Mouse (Mus musculus): ENCODE data around the gene Foxj1. TPM values are rescaled to one million over a fixed set of nuclear protein-coding genes. Genes with fewer than 3 reads are reported as not detected.

The Foxj1 gene
- total and polyA plus RNA-seq, 2 experiments from 2014 or later, result 19.9 to 37.6 TPM

DNA sequence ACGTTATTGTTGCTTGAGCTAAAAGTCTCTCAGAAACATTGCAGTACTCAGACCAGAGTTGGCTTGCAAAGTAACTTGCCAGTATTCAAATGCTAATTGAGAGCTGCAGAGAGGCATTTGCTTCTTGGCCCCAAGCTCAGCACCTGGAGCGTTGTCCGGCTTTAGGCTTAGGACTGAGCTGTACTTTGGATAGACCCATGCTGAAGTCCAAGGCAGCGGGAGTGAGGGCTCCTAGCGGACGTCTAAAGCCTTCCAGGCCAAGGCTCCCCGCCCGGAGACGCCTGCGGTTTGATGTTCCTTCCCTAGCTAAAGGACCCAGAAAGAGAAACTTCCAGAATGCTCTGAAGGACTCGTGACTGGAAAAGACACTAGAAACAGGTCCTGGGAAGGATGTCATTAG is 53.1 kb downstream of the Foxj1 start:
- H3K4me2 ChIP-seq (ENCODE audit: low read depth), result peak overlapping the region; percentile 46; the same call in 1 of the 2 replicates
- H3K4me3 ChIP-seq (ENCODE audit: low read depth, low read length), result no peak overlapping the region
- DNase-seq (no peak), ATAC-seq (no peak)
- no peak for TF ChIP-seq CTCF (IDR thresholded peaks at IDR 0.05; ENCODE audit: low read depth)
- no peak overlapping the region for H3K27ac ChIP-seq (ENCODE audit: low read depth, low read length)
- H3K9ac ChIP-seq, result no peak overlapping the region
- 2% methylated on average over 11 of the region's 11 CpGs for WGBS
- H3K27me3 ChIP-seq (ENCODE audit: insufficient read depth, low read length), result peaks cover 41% of the 10 kb centered on the region
- H3K9me3 ChIP-seq (ENCODE audit: low read length), result no peaks in the 10 kb centered on the region
- H3K4me1 ChIP-seq (ENCODE audit: insufficient read depth), result no peaks in the 10 kb centered on the region; the same call in 1 of the 2 replicates
- H3K36me3 ChIP-seq (ENCODE audit: insufficient read depth), result no peaks in the 10 kb centered on the region

DNA sequence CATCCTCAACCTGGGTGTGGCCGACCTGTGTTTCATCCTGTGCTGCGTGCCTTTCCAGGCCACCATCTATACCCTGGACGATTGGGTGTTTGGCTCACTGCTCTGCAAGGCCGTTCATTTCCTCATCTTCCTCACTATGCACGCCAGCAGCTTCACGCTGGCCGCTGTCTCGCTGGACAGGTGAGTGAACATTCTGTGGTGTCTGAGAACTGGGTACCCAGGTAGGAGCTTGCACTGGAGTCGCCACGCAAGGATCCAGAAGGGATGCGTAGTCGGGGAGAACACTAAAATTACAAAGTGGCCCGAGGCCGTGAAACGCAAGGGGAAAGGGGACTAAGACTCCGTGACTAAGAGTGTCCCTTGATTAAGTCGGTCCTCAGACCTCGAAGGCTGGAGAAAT is 53.5 kb downstream of the Foxj1 start:
- no peak for DNase-seq
- Histone ChIP-seq H3K4me1 (ENCODE audit: insufficient read depth) (no peaks in the 10 kb centered on the region; the same call in 1 of the 2 replicates), H3K27ac (ENCODE audit: low read depth, low read length) (no peak overlapping the region), H3K9me3 (ENCODE audit: low read length) (no peaks in the 10 kb centered on the region), H3K4me3 (ENCODE audit: low read depth, low read length) (peak overlapping the region; percentile 23), H3K4me2 (ENCODE audit: low read depth) (peak overlapping the region; percentile 46), H3K36me3 (ENCODE audit: insufficient read depth) (no peaks in the 10 kb centered on the region), H3K27me3 (ENCODE audit: insufficient read depth, low read length) (peaks cover 41% of the 10 kb centered on the region), H3K9ac (peak overlapping the region; percentile 28; the same call in 1 of the 2 replicates)
- no peak for ATAC-seq
- no peak for TF ChIP-seq CTCF (IDR thresholded peaks at IDR 0.05; ENCODE audit: low read depth)
- WGBS, result 3% methylated on average over 18 of the region's 18 CpGs

DNA sequence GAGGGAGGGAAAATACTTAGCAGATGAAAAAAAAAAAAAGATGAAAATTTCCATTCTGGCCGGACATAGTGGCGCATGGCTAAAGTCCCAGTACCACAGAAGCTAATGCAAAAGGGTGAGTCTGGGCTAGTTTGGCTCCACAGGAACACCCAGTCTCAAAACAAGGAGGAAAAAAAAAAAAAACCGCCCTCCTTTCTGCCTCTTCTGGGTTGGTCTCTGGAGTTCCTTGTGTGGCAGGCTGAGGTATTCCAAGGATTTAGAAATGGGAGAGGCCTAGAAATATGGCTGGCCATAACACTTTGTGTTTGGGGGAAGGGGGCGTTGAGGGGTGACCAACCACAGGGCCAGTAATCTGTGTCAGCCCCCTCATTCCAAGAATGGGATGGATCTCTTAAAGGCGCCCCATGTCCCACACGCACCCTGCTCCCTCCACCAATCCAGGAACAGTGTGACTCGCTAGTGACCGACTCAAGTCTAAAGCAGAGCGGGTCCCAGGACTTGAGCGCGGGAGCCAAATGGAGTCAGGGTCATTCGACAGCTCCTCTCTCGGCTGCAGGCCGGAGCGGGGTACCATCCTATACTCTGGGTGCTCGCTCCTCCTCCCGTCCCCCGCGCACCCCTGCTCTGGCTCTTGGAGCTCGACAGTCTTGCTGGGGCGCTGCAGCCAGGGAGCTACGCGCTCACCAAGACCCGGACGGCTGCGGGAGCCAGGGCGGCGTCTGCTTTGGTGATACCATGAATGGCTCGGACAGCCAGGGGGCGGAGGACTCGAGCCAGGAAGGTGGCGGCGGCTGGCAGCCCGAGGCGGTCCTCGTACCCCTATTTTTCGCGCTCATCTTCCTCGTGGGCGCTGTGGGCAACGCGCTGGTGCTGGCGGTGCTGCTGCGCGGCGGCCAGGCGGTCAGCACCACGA is 54.2 kb downstream of the Foxj1 start, which contains the start of gene Galr2:
Gene Galr2 (plus strand): TSS at position 189 of the 913 bp plus-strand sequence.
- Histone ChIP-seq H3K4me3 (ENCODE audit: low read depth, low read length) (peak within 1 kb of the TSS; percentile 23), H3K36me3 (ENCODE audit: insufficient read depth) (no peaks in the 10 kb centered on the region), H3K4me2 (ENCODE audit: low read depth) (peak within 1 kb of the TSS; percentile 46), H3K27ac (ENCODE audit: low read depth, low read length) (no peak within 1 kb of the TSS), H3K9me3 (ENCODE audit: low read length) (no peaks in the 10 kb centered on the region), H3K27me3 (ENCODE audit: insufficient read depth, low read length) (peaks cover 41% of the 10 kb centered on the region), H3K9ac (peak within 1 kb of the TSS; percentile 28), H3K4me1 (ENCODE audit: insufficient read depth) (no peaks in the 10 kb centered on the region; the same call in 1 of the 2 replicates)
- ATAC-seq, result no peak
- no peak for DNase-seq
- TF ChIP-seq CTCF (IDR thresholded peaks at IDR 0.05; ENCODE audit: low read depth), result 0 out of 2 replicates have a peak, but pooled peaks have one; percentile 4
- 7% methylated on average over 48 of the region's 48 CpGs for WGBS

Other genes starting within 250 kb of the Foxj1 start
- gene Wbp2, start 248.4 kb downstream of the Foxj1 start, total RNA-seq (2014; rRNA removed), result 94.7 and 130 TPM in 2 replicates
- gene Wbp2, start 248.4 kb downstream of the Foxj1 start, polyA plus RNA-seq (2015; fragmentation: Nextera tagmentation; extraction: Ambion mirVana), result 281 and 287 TPM in 2 replicates
- gene Trim47, start 208.2 kb downstream of the Foxj1 start, total RNA-seq (2014; rRNA removed), result 10.5 and 13.0 TPM in 2 replicates
- gene Trim47, start 208.2 kb downstream of the Foxj1 start, polyA plus RNA-seq (2015; fragmentation: Nextera tagmentation; extraction: Ambion mirVana), result 6.6 and 7.8 TPM in 2 replicates
- gene Trim65, start 204.3 kb downstream of the Foxj1 start, total RNA-seq (2014; rRNA removed), result 4.2 and 5.0 TPM in 2 replicates
- gene Trim65, start 204.3 kb downstream of the Foxj1 start, polyA plus RNA-seq (2015; fragmentation: Nextera tagmentation; extraction: Ambion mirVana), result 1.2 and 1.9 TPM in 2 replicates
- 56.7 and 67.8 TPM in 2 replicates for gene Mrpl38, start 196.5 kb downstream of the Foxj1 start, total RNA-seq (2014; rRNA removed)
- 60.7 and 63.6 TPM in 2 replicates for gene Mrpl38, start 196.5 kb downstream of the Foxj1 start, polyA plus RNA-seq (2015; fragmentation: Nextera tagmentation; extraction: Ambion mirVana)
- 97.9 and 108 TPM in 2 replicates for gene Fbf1, start 167.2 kb downstream of the Foxj1 start, total RNA-seq (2014; rRNA removed)
- gene Fbf1, start 167.2 kb downstream of the Foxj1 start, polyA plus RNA-seq (2015; fragmentation: Nextera tagmentation; extraction: Ambion mirVana), result 23.2 and 38.2 TPM in 2 replicates
- 62.8 and 65.6 TPM in 2 replicates for gene Ten1, start 136.5 kb downstream of the Foxj1 start, total RNA-seq (2014; rRNA removed)
- 92.8 and 104 TPM in 2 replicates for gene Ten1, start 136.5 kb downstream of the Foxj1 start, polyA plus RNA-seq (2015; fragmentation: Nextera tagmentation; extraction: Ambion mirVana)
- 89.4 and 108 TPM in 2 replicates for gene Acox1, start 136.4 kb downstream of the Foxj1 start, total RNA-seq (2014; rRNA removed)
- 43.8 and 58.2 TPM in 2 replicates for gene Acox1, start 136.4 kb downstream of the Foxj1 start, polyA plus RNA-seq (2015; fragmentation: Nextera tagmentation; extraction: Ambion mirVana)
- gene Evpl, start 97.3 kb downstream of the Foxj1 start, total RNA-seq (2014; rRNA removed), result 1.5 and 2.3 TPM in 2 replicates
- 0.49 and 1.1 TPM in 2 replicates for gene Evpl, start 97.3 kb downstream of the Foxj1 start, polyA plus RNA-seq (2015; fragmentation: Nextera tagmentation; extraction: Ambion mirVana)
- gene Srp68, start 61.2 kb downstream of the Foxj1 start, total RNA-seq (2014; rRNA removed), result 18.5 and 24.5 TPM in 2 replicates
- gene Srp68, start 61.2 kb downstream of the Foxj1 start, polyA plus RNA-seq (2015; fragmentation: Nextera tagmentation; extraction: Ambion mirVana), result 42.4 and 51.3 TPM in 2 replicates
- not detected in 2 replicates for gene Galr2, start 54.5 kb downstream of the Foxj1 start, total RNA-seq (2014; rRNA removed)
- gene Galr2, start 54.5 kb downstream of the Foxj1 start, polyA plus RNA-seq (2015; fragmentation: Nextera tagmentation; extraction: Ambion mirVana), result 0.20 and 0.36 TPM in 2 replicates
- 91.9 and 103 TPM in 2 replicates for gene Exoc7, start 28.2 kb downstream of the Foxj1 start, total RNA-seq (2014; rRNA removed)
- gene Exoc7, start 28.2 kb downstream of the Foxj1 start, polyA plus RNA-seq (2015; fragmentation: Nextera tagmentation; extraction: Ambion mirVana), result 133 and 144 TPM in 2 replicates
- 92.7 and 105 TPM in 2 replicates for gene Rnf157, start 77.6 kb upstream of the Foxj1 start, total RNA-seq (2014; rRNA removed)
- gene Rnf157, start 77.6 kb upstream of the Foxj1 start, polyA plus RNA-seq (2015; fragmentation: Nextera tagmentation; extraction: Ambion mirVana), result 47.3 and 56.7 TPM in 2 replicates
- 88.0 and 127 TPM in 2 replicates for gene Ubald2, start 98.7 kb upstream of the Foxj1 start, total RNA-seq (2014; rRNA removed)
- 50.6 and 68.5 TPM in 2 replicates for gene Ubald2, start 98.7 kb upstream of the Foxj1 start, polyA plus RNA-seq (2015; fragmentation: Nextera tagmentation; extraction: Ambion mirVana)
- gene Qrich2, start 130.8 kb upstream of the Foxj1 start, total RNA-seq (2014; rRNA removed), result not detected in 2 replicates
- not detected in 2 replicates for gene Qrich2, start 130.8 kb upstream of the Foxj1 start, polyA plus RNA-seq (2015; fragmentation: Nextera tagmentation; extraction: Ambion mirVana)
- 92.2 and 96.0 TPM in 2 replicates for gene Prpsap1, start 158.8 kb upstream of the Foxj1 start, total RNA-seq (2014; rRNA removed)
- gene Prpsap1, start 158.8 kb upstream of the Foxj1 start, polyA plus RNA-seq (2015; fragmentation: Nextera tagmentation; extraction: Ambion mirVana), result 143 and 158 TPM in 2 replicates
- gene Sphk1, start 195.5 kb upstream of the Foxj1 start, total RNA-seq (2014; rRNA removed), result 12.7 and 13.8 TPM in 2 replicates
- 8.7 and 10.2 TPM in 2 replicates for gene Sphk1, start 195.5 kb upstream of the Foxj1 start, polyA plus RNA-seq (2015; fragmentation: Nextera tagmentation; extraction: Ambion mirVana)
- 81.3 and 94.1 TPM in 2 replicates for gene Ube2o, start 246.0 kb upstream of the Foxj1 start, total RNA-seq (2014; rRNA removed)
- 26.6 and 32.1 TPM in 2 replicates for gene Ube2o, start 246.0 kb upstream of the Foxj1 start, polyA plus RNA-seq (2015; fragmentation: Nextera tagmentation; extraction: Ambion mirVana)

All from forebrain, postnatal 0 days (tissue).